ENCODE assay signal across 12 mouse cellular contexts in the genomic region with DNA sequence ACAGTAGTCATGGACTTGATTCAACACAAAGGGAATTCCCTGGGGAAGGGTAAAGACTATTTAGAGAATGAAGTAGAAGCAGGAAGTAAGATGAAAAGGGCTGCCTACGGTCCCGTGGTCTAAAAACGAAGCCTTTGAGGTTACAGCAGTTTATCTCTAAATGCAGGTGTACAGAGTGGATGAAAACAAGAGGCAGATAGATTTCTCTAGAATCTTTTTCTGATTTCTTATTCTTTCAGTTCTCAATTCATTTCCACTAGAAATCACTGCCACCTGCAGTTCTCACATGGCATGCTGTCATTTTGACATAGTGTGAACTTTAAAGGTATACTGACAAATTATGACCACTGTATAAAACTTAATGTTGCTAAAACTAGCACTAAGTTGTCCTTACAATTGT.
"Had no signal": no experiment of that assay in that cellular context is flagged by ENCODE, and none has a peak within 500 bp of the region (broad histone marks: within the 10 kb centered on the region; RNA-seq: fewer than 3 reads in every experiment).

No protein-coding gene starts in this region.

- H3K4me1 ChIP-seq: liver, embryonic 15.5 days; midbrain, embryonic 15.5 days; neural tube, embryonic 15.5 days had no signal

- H3K9ac ChIP-seq: limb, embryonic 13.5 days; liver, embryonic 15.5 days; midbrain, embryonic 15.5 days; neural tube, embryonic 15.5 days had no signal

- DNase-seq: kidney, adult 18-20 months; kidney, postnatal 10 days; kidney, postnatal 4 days; left cerebral cortex, postnatal 4 days; lung, adult 2 months; lung, postnatal 4 days had no signal

- H3K36me3 ChIP-seq: midbrain, embryonic 15.5 days; neural tube, embryonic 15.5 days had no signal

- H3K27ac ChIP-seq: limb, embryonic 13.5 days; liver, embryonic 15.5 days; midbrain, embryonic 10.5 days; midbrain, embryonic 15.5 days; neural tube, embryonic 15.5 days had no signal

- H3K27me3 ChIP-seq: limb, embryonic 13.5 days; liver, embryonic 15.5 days; midbrain, embryonic 15.5 days; neural tube, embryonic 15.5 days had no signal

- ATAC-seq: lung, postnatal 0 days; midbrain, embryonic 15.5 days had no signal

- H3K4me3 ChIP-seq: limb, embryonic 13.5 days; liver, embryonic 15.5 days; midbrain, embryonic 10.5 days; midbrain, embryonic 15.5 days; neural tube, embryonic 15.5 days had no signal

- H3K9me3 ChIP-seq: limb, embryonic 13.5 days; liver, embryonic 15.5 days; midbrain, embryonic 10.5 days; midbrain, embryonic 15.5 days; neural tube, embryonic 15.5 days had no signal

- H3K4me2 ChIP-seq: limb, embryonic 13.5 days; liver, embryonic 15.5 days; midbrain, embryonic 15.5 days; neural tube, embryonic 15.5 days had no signal
